Mouse (Mus musculus) limb, embryonic 10.5 days (tissue): ENCODE results near the gene Pik3r6. TPM values are rescaled to one million over a fixed set of nuclear protein-coding genes. Genes with fewer than 3 reads are reported as not detected.

Source experiments
- DNase-seq: peaks from one replicate; pipeline ENCODE4 v3.0.0-alpha.2; 2017; ENCODE audit warnings: low spot score
- H3K27ac ChIP-seq: fragments of 300-500 bp; sonication (generic); 2 replicates; pipeline ENCODE4 v1.5.1; 2016; ENCODE audit warnings: mild to moderate bottlenecking
- H3K27me3 ChIP-seq: fragments of 300-500 bp; sonication (generic); 2 replicates; pipeline ENCODE4 v1.6.1; 2016; ENCODE audit warnings: low read depth, mild to moderate bottlenecking; ENCODE audit not compliant: poor library complexity, severe bottlenecking
- H3K36me3 ChIP-seq: fragments of 300-500 bp; sonication (generic); 2 replicates; pipeline ENCODE4 v1.6.1; 2016; ENCODE audit warnings: mild to moderate bottlenecking, moderate library complexity
- H3K4me1 ChIP-seq: fragments of 300-500 bp; sonication (generic); 2 replicates; pipeline ENCODE4 v1.6.1; 2016
- H3K4me3 ChIP-seq: fragments of 300-500 bp; sonication (generic); 2 replicates; pipeline ENCODE4 v1.5.1; 2016; ENCODE audit warnings: mild to moderate bottlenecking, moderate library complexity
- H3K9me3 ChIP-seq: fragments of 300-500 bp; sonication (generic); replicated peaks from 2 replicates; pipeline ENCODE4 v1.6.1; 2016; ENCODE audit warnings: mild to moderate bottlenecking
- WGBS: fragments of 180-500 bp; shearing (Covaris S2); methylation state at CpG from one replicate; pipeline ENCODE4 v1.1.7; 2016; 5-methylcytosine and 5-hydroxymethylcytosine counted together
- polyA plus RNA-seq: library from polyadenylated mRNA; unstranded; fragments of >200 nt; fragmentation: Nextera tagmentation; extraction: Ambion mirVana; gene quantifications from 2 replicates; pipeline ENCODE4 v1.2.1, GENCODE M21; 2016

Pik3r6 gene
- polyA plus RNA-seq, 1 experiment from 2014 or later = 2.7 TPM

- no peak overlapping the region for H3K4me3 ChIP-seq
- peaks cover 32% of the 10 kb centered on the region for H3K4me1 ChIP-seq
- H3K27me3 ChIP-seq = 0 out of 2 replicates have a peak, but pooled peaks cover 12% of the 10 kb centered on the region
- H3K9me3 ChIP-seq = no peaks in the 10 kb centered on the region
- H3K36me3 ChIP-seq = no peaks in the 10 kb centered on the region
- DNase-seq = no peak
- 84% methylated on average over 2 of the region's 2 CpGs for WGBS
- no peak overlapping the region for H3K27ac ChIP-seq
These were observed 44.7 kb downstream of the Pik3r6 start for GRCm38 (mm10) chr11:68547484-68547883.

- peaks cover 30% of the 10 kb centered on the region for H3K4me1 ChIP-seq
- H3K36me3 ChIP-seq = no peaks in the 10 kb centered on the region
- DNase-seq = no peak
- H3K9me3 ChIP-seq = no peaks in the 10 kb centered on the region
- 55% methylated on average over 3 of the region's 3 CpGs for WGBS
- no peaks in the 10 kb centered on the region for H3K27me3 ChIP-seq
- H3K4me3 ChIP-seq = no peak overlapping the region
- H3K27ac ChIP-seq = no peak overlapping the region
These were observed 46.8 kb downstream of the Pik3r6 start for GRCm38 (mm10) chr11:68549597-68549996.

DNA sequence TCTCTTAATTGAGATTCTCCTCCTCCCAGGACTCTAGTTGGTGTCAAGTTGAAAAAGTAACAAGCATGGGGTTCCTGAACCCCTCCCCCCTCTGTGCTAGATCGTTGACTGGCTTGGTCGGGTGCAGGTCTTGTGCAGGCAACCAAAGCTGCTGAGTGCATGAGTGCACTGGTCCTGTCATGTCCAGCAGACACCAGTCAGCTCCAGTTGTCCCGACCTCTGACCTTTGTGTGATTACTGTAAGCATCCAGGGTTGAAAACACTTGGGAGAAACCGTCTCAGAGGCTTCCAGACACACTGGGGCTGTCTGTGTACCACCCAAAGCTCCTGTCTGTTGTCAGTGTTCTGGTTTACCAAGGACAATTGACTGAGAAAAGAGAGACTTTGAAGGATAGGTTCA, 47.5 kb downstream of the Pik3r6 start:
- no peaks in the 10 kb centered on the region for H3K36me3 ChIP-seq
- WGBS = 65% methylated on average over 4 of the region's 4 CpGs
- no peak overlapping the region for H3K27ac ChIP-seq
- no peak overlapping the region for H3K4me3 ChIP-seq
- peaks cover 6% of the 10 kb centered on the region; the same call in 1 of the 2 replicates for H3K27me3 ChIP-seq
- DNase-seq = no peak
- H3K9me3 ChIP-seq = no peaks in the 10 kb centered on the region
- peaks cover 24% of the 10 kb centered on the region for H3K4me1 ChIP-seq

DNA sequence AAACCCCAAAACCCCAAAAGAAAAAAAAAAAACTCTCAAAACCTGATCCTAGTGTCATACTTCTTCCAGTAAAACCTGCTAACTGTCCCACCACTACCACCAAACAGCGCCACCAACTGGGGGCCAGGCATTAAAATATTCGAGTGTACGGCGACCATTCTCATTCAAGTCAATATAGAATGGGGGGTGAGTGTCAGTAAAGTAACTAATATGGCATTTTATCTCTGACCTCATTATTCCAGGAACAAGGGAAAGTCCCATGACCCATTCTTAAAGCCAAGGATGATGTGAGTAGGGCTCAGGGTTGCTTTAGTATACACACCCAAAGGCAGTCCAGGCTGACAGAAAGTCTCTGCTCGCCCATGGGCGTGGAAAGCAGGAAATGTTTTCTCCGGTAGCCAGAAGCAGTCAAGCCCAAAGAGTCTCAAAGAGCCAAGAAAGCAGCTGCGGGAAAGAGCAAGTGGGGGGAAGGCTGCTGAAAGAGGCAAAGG, 51.2 kb downstream of the Pik3r6 start:
- no peaks in the 10 kb centered on the region for H3K9me3 ChIP-seq
- no peak overlapping the region for H3K4me3 ChIP-seq
- H3K27ac ChIP-seq = no peak overlapping the region
- H3K36me3 ChIP-seq = no peaks in the 10 kb centered on the region
- no peak for DNase-seq
- peaks cover 32% of the 10 kb centered on the region for H3K27me3 ChIP-seq
- H3K4me1 ChIP-seq = peaks cover 8% of the 10 kb centered on the region; the same call in 1 of the 2 replicates
- 52% methylated on average over 8 of the region's 8 CpGs for WGBS

DNA sequence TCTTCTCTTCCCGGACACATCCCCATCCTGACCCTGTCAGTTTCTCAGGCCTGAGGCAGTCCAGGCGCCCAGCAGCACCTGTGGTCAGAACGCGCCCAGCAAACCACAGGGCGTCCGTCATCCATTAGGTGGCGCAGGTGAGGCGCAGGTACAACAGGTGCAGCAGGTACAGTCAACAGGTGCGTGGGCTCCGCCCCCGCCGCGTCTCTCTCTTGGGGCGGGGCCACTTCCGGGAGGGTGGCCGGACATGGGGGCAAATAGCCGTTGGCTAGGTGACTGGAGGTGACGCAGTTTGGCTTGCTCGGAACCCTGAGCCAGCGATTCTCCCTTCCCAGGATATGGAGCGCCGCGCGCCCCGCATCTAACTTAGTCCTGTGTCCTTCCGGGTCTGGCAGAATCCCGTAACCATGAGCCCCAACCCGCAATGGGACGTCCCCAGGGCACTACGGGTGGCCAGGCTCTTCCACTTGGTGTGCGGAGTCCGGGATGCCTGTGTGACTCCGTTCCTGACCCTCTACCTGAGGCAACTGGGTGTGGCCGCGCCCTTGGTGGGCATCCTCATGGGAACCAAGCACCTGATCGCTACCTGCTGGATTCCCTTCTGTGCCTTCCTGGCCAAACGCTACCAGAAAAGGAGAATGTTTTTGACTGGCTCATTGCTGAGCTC, 53.2 kb downstream of the Pik3r6 start, which contains the start of gene Mfsd6l:
Mfsd6l (plus strand) TSS at position 269 of the 667 bp plus-strand sequence.
- no peaks in the 10 kb centered on the region for H3K36me3 ChIP-seq
- peaks cover 32% of the 10 kb centered on the region for H3K27me3 ChIP-seq
- peaks cover 8% of the 10 kb centered on the region; the same call in 1 of the 2 replicates for H3K4me1 ChIP-seq
- H3K27ac ChIP-seq = no peak within 1 kb of the TSS
- no peak for DNase-seq
- H3K9me3 ChIP-seq = no peaks in the 10 kb centered on the region
- WGBS = 6% methylated on average over 37 of the region's 37 CpGs
- peak within 1 kb of the TSS; percentile 27 for H3K4me3 ChIP-seq

DNA sequence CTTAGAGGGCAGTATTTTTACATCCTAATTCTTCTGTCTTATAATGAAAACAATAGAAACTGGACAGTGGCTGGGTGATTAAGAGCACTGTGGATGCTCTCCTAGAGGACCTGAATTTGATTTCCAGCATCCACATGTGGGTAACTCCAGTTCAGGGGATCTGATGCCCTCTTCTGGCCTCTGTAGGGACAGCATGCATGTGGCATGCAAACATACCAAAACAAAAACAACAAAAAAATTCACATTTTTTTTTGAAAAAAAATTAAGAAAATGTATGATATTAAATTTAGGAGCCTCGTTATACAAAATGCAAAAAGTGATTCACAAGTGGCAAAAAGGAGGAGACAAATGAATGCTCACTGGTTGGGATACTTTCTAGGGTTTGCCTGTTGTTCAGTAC, 56.7 kb downstream of the Pik3r6 start:
- H3K4me3 ChIP-seq = no peak overlapping the region
- H3K9me3 ChIP-seq = no peaks in the 10 kb centered on the region
- 45% methylated on average over 1 of the region's 1 CpGs for WGBS
- H3K36me3 ChIP-seq = no peaks in the 10 kb centered on the region
- no peak for DNase-seq
- peaks cover 8% of the 10 kb centered on the region; the same call in 1 of the 2 replicates for H3K4me1 ChIP-seq
- H3K27ac ChIP-seq = no peak overlapping the region
- H3K27me3 ChIP-seq = peaks cover 38% of the 10 kb centered on the region

GRCm38 (mm10) chr11:68561957-68562950, 59.4 kb downstream of the Pik3r6 start:
- Histone ChIP-seq H3K27ac (no peak overlapping the region), H3K9me3 (no peaks in the 10 kb centered on the region), H3K27me3 (peaks cover 18% of the 10 kb centered on the region), H3K4me3 (no peak overlapping the region), H3K4me1 (no peaks in the 10 kb centered on the region), H3K36me3 (no peaks in the 10 kb centered on the region)
- no peak for DNase-seq
- WGBS = 85% methylated on average over 11 of the region's 11 CpGs

DNA sequence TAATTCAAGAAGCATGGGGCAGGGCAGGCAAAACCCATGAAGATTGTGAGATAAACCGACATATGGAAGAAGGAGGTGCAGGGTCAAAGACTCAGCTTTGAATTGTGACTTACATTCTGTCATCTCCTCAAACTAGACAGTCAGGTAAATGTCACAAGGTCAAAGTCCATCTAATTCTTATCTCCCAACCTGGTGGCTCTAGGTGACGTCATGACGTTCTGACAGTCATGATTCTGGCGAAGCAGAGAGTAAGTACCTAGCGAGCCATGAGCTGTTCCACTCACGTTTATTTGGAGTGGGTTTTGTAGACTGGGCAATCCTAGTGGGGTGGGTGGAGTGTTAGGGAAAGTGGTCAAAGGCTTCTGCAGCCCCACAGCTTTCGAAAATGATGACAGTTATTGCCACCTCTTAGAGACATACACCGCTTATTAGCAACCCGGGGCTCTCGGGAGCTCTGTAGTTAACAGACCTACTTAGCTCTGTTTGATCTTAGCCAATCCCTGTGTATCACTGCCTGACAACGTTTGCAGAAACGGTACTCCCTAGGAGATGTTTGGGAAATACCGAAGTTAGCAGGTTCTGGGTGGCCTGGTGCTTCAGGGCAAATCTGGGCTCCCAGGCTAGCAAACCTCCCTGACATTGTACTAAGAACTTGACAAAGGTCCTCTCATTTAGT, 61.7 kb downstream of the Pik3r6 start:
- Histone ChIP-seq H3K27ac (no peak overlapping the region), H3K4me3 (no peak overlapping the region), H3K36me3 (no peaks in the 10 kb centered on the region), H3K27me3 (peaks cover 16% of the 10 kb centered on the region), H3K4me1 (no peaks in the 10 kb centered on the region), H3K9me3 (no peaks in the 10 kb centered on the region)
- no peak for DNase-seq
- 82% methylated on average over 13 of the region's 13 CpGs for WGBS

- DNase-seq = no peak
- whole genome bisulfite sequencing = 87% methylated on average over 3 of the region's 3 CpGs
- Histone ChIP-seq H3K9me3 (no peaks in the 10 kb centered on the region), H3K4me1 (no peaks in the 10 kb centered on the region), H3K27ac (no peak overlapping the region), H3K4me3 (no peak overlapping the region), H3K27me3 (peaks cover 16% of the 10 kb centered on the region), H3K36me3 (no peaks in the 10 kb centered on the region)
These were observed 62.2 kb downstream of the Pik3r6 start for GRCm38 (mm10) chr11:68565032-68565429.

GRCm38 (mm10) chr11:68566447-68567059, 63.7 kb downstream of the Pik3r6 start:
- Histone ChIP-seq H3K27ac (no peak overlapping the region), H3K9me3 (no peaks in the 10 kb centered on the region), H3K4me3 (peak overlapping the region; percentile 43), H3K36me3 (no peaks in the 10 kb centered on the region), H3K27me3 (peaks cover 16% of the 10 kb centered on the region), H3K4me1 (no peaks in the 10 kb centered on the region)
- peak; percentile 81 for DNase-seq
- WGBS = 21% methylated on average over 17 of the region's 17 CpGs

DNA sequence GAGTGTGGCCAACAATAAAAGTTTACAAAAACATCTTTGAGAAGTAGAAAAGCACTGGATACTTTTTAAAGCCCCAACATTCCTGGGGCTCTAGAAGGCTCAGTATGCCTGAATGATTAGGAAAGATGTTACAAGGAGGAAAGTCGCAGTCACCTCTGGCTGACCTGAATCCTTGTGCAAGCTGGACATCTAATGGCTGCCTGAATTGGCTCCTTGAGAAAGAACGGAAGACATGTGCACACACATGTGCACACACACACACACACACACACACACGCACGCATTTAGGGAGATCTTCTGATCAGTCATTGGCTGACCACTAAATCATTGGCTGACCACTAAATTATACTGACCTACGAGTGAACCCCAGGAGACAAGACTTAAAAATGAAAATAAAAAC, 68.0 kb downstream of the Pik3r6 start:
- WGBS = 87% methylated on average over 5 of the region's 5 CpGs
- DNase-seq = no peak

GRCm38 (mm10) chr11:68577076-68577475, 74.3 kb downstream of the Pik3r6 start:
- Histone ChIP-seq H3K36me3 (no peaks in the 10 kb centered on the region), H3K27me3 (no peaks in the 10 kb centered on the region), H3K9me3 (no peaks in the 10 kb centered on the region), H3K4me1 (peaks cover 18% of the 10 kb centered on the region), H3K27ac (no peak overlapping the region), H3K4me3 (no peak overlapping the region)
- no peak for DNase-seq
- 83% methylated on average over 1 of the region's 1 CpGs for WGBS

More for the DNA sequence above, 68.0 kb downstream of the Pik3r6 start:
- H3K27me3 ChIP-seq = peaks cover 11% of the 10 kb centered on the region
- no peaks in the 10 kb centered on the region for H3K36me3 ChIP-seq
- no peaks in the 10 kb centered on the region for H3K4me1 ChIP-seq
- no peak overlapping the region for H3K4me3 ChIP-seq
- H3K27ac ChIP-seq = no peak overlapping the region
- H3K9me3 ChIP-seq = no peaks in the 10 kb centered on the region
